Mouse (Mus musculus) megakaryocyte progenitor cell, adult 5-6 weeks (primary cell): ENCODE measurements at regions not wholly inside any gene's neighbourhood (a gene's known extent, or its start where the extent isn't known, plus 50 kb on each side); places are given as distances from the start of the nearest gene placed in this dataset.

Experiments
- ATAC-seq: replicated peaks from 2 replicates; pipeline ENCODE4 v1.8.0; 2016; ENCODE audit warnings: mild to moderate bottlenecking, moderate TSS enrichment, inconsistent platforms; ENCODE audit not compliant: poor library complexity

GRCm38 (mm10) chr1:94582526-94582925, 530.2 kb upstream of the Pdcd1 start:
- ATAC-seq: peak; percentile 10; the same call in 1 of the 2 replicates

GRCm38 (mm10) chr1:94581650-94582405, 529.5 kb upstream of the Pdcd1 start:
- ATAC-seq: peak; percentile 94

- peak; percentile 87 for ATAC-seq
Observed at GRCm38 (mm10) chr1:94532773-94533541, 480.6 kb upstream of the Pdcd1 start.

- ATAC-seq: no peak
Observed at GRCm38 (mm10) chr1:94504080-94504520, 451.7 kb upstream of the Pdcd1 start.

- ATAC-seq: no peak
Observed at GRCm38 (mm10) chr1:94503379-94504079, 451.2 kb upstream of the Pdcd1 start.

GRCm38 (mm10) chr1:94502066-94502861, 449.9 kb upstream of the Pdcd1 start:
- no peak for ATAC-seq

GRCm38 (mm10) chr1:94496992-94497391, 444.6 kb upstream of the Pdcd1 start:
- peak; percentile 23; the same call in 1 of the 2 replicates for ATAC-seq

GRCm38 (mm10) chr1:94496341-94496740, 444.0 kb upstream of the Pdcd1 start:
- ATAC-seq: no peak

GRCm38 (mm10) chr1:94487062-94487461, 434.7 kb upstream of the Pdcd1 start:
- peak; percentile 99 for ATAC-seq

- peak; percentile 100 for ATAC-seq
Observed at GRCm38 (mm10) chr1:94469834-94470233, 417.5 kb upstream of the Pdcd1 start.

GRCm38 (mm10) chr1:94423731-94424130, 371.4 kb upstream of the Pdcd1 start:
- ATAC-seq: no peak

GRCm38 (mm10) chr1:94413043-94413442, 360.7 kb upstream of the Pdcd1 start:
- ATAC-seq: no peak

- ATAC-seq: no peak
Observed at GRCm38 (mm10) chr1:94366606-94367005, 314.3 kb upstream of the Pdcd1 start.

GRCm38 (mm10) chr1:94356996-94357395, 304.6 kb upstream of the Pdcd1 start:
- no peak for ATAC-seq

GRCm38 (mm10) chr1:94355873-94356272, 303.5 kb upstream of the Pdcd1 start:
- ATAC-seq: no peak

GRCm38 (mm10) chr1:94342576-94342975, 290.2 kb upstream of the Pdcd1 start:
- ATAC-seq: no peak

GRCm38 (mm10) chr1:94341237-94341636, 288.9 kb upstream of the Pdcd1 start:
- ATAC-seq: no peak

GRCm38 (mm10) chr1:94318029-94318428, 265.7 kb upstream of the Pdcd1 start:
- ATAC-seq: peak; percentile 81

GRCm38 (mm10) chr1:94298395-94298794, 246.0 kb upstream of the Pdcd1 start:
- ATAC-seq: no peak

GRCm38 (mm10) chr1:94272569-94272968, 220.2 kb upstream of the Pdcd1 start:
- no peak for ATAC-seq

- ATAC-seq: no peak
Observed at GRCm38 (mm10) chr1:94263313-94263712, 211.0 kb upstream of the Pdcd1 start.
